Mouse (Mus musculus) liver, adult 2 months (tissue): Measurements from ENCODE around the gene Sdc3. TPM values are rescaled to one million over a fixed set of nuclear protein-coding genes. Genes with fewer than 3 reads are reported as not detected.

Experiments used
- DNase-seq: peaks from one replicate; pipeline ENCODE4 v3.0.0-alpha.2; 2011; ENCODE audit warnings: low read depth, low spot score; ENCODE audit errors: extremely low read depth
- H3K27ac ChIP-seq: fragments of 200-500 bp; replicated peaks from 2 replicates; pipeline ENCODE4 v1.5.1; 2012; ENCODE audit warnings: low read depth, mild to moderate bottlenecking, control low read depth, inconsistent platforms, low read length; ENCODE audit not compliant: insufficient read depth
- H3K27me3 ChIP-seq: fragments of 200-500 bp; 2 replicates; pipeline ENCODE4 v1.6.1; 2012; ENCODE audit warnings: mild to moderate bottlenecking, moderate library complexity, low read length, inconsistent platforms; ENCODE audit not compliant: control insufficient read depth, insufficient read depth
- H3K36me3 ChIP-seq: fragments of 200-500 bp; 2 replicates; pipeline ENCODE4 v1.6.1; 2012; ENCODE audit warnings: low read length, inconsistent platforms; ENCODE audit not compliant: control insufficient read depth, insufficient read depth
- H3K4me1 ChIP-seq: fragments of 200-500 bp; 2 replicates; pipeline ENCODE4 v1.6.1; 2011; ENCODE audit warnings: low read length; ENCODE audit not compliant: control insufficient read depth, insufficient read depth
- H3K4me3 ChIP-seq: fragments of 200-500 bp; 2 replicates; pipeline ENCODE4 v1.5.1; 2011; ENCODE audit warnings: low read depth, mild to moderate bottlenecking, control low read depth, low read length, moderate library complexity; ENCODE audit not compliant: insufficient read depth
- H3K79me2 ChIP-seq: fragments of 200-500 bp; 2 replicates; pipeline ENCODE4 v1.6.1; 2012; ENCODE audit warnings: inconsistent platforms, mild to moderate bottlenecking, low read length, moderate library complexity; ENCODE audit not compliant: control insufficient read depth, insufficient read depth
- H3K9ac ChIP-seq: fragments of 200-500 bp; 2 replicates; pipeline ENCODE4 v1.6.1; 2012; ENCODE audit warnings: low read depth, mild to moderate bottlenecking, control low read depth, inconsistent platforms, low read length
- CTCF ChIP-seq: fragments of 200-500 bp; IDR thresholded peaks from 2 replicates; pipeline ENCODE4 v1.5.1; 2011; ENCODE audit warnings: low read depth, low read length, control low read depth
- POLR2A ChIP-seq: fragments of 200-500 bp; IDR thresholded peaks from 2 replicates; pipeline ENCODE4 v1.6.1; 2011; ENCODE audit warnings: low read length, control low read depth; ENCODE audit not compliant: insufficient read depth; ENCODE audit errors: extremely low read depth
- WGBS: fragments of 180-500 bp; shearing (Covaris S2); methylation state at CpG from one replicate; pipeline ENCODE4 v1.1.7; 2018; 5-methylcytosine and 5-hydroxymethylcytosine counted together
- polyA plus RNA-seq: library from polyadenylated mRNA; depleted of rRNA; stranded (reverse); fragments of >200 nt; gene quantifications from 2 replicates; pipeline ENCODE4 v1.2.3, GENCODE M21; 2012
- total RNA-seq: library from RNA; depleted of rRNA; stranded (reverse); fragments of >200 nt; gene quantifications from 2 replicates; pipeline ENCODE4 v1.2.3, GENCODE M21; 2014

Sdc3 gene
- total and polyA plus RNA-seq, 2 experiments, result 11.1 to 37.1 TPM

GRCm38 (mm10) chr4:130782492-130782891 lies 9.8 kb upstream of the Sdc3 start:
- WGBS, result 71% methylated on average over 2 of the region's 2 CpGs
- no peak for TF ChIP-seq POLR2A
- Histone ChIP-seq H3K36me3 (peaks cover 20% of the 10 kb centered on the region; the same call in 1 of the 2 replicates), H3K27me3 (no peaks in the 10 kb centered on the region), H3K4me1 (no peaks in the 10 kb centered on the region), H3K9ac (no peak overlapping the region), H3K27ac (peak overlapping the region; percentile 4; the same call in 1 of the 2 replicates), H3K4me3 (no peak overlapping the region), H3K79me2 (no peaks in the 10 kb centered on the region)
- no peak for DNase-seq

DNA sequence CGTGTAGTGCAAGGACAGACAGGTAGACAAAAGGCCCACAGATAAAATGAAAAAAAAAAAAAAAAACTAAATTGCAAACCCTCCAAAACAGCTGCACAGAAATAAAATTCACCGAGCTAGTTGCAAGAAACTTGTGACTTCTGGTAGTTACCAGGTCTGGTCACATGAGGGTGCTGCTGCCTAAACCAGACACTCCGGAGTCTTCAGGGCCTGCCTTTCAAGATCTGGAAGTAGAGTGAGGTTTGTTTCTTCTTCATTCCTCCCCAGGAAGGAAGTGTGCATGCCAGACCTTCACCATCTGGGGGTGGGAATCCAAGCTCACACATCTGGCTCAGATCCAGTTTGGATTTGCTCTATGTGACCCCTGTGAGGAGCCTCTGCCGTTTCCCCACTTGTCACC lies 7.6 kb upstream of the Sdc3 start:
- DNase-seq, result no peak
- no peak overlapping the region for H3K9ac ChIP-seq
- TF ChIP-seq POLR2A (no peak), CTCF (peak; percentile 32; the same call in 1 of the 2 replicates)
- no peaks in the 10 kb centered on the region for H3K4me1 ChIP-seq
- peaks cover 8% of the 10 kb centered on the region; the same call in 1 of the 2 replicates for H3K36me3 ChIP-seq
- no peaks in the 10 kb centered on the region for H3K79me2 ChIP-seq
- H3K27ac ChIP-seq, result no peak overlapping the region
- 29% methylated on average over 4 of the region's 4 CpGs for WGBS
- H3K27me3 ChIP-seq, result no peaks in the 10 kb centered on the region
- H3K4me3 ChIP-seq, result no peak overlapping the region

GRCm38 (mm10) chr4:130787530-130787929 lies 4.8 kb upstream of the Sdc3 start:
- WGBS, result 72% methylated on average over 5 of the region's 5 CpGs
- peak; percentile 42 for DNase-seq
- Histone ChIP-seq H3K79me2 (no peaks in the 10 kb centered on the region), H3K9ac (no peak overlapping the region), H3K27ac (peak overlapping the region; percentile 38), H3K36me3 (no peaks in the 10 kb centered on the region), H3K4me1 (no peaks in the 10 kb centered on the region), H3K4me3 (no peak overlapping the region), H3K27me3 (no peaks in the 10 kb centered on the region)
- no peak for TF ChIP-seq POLR2A
- no peak for TF ChIP-seq CTCF

GRCm38 (mm10) chr4:130790180-130790579 lies 2.2 kb upstream of the Sdc3 start:
- WGBS, result 8% methylated on average over 6 of the region's 6 CpGs
- TF ChIP-seq CTCF (peak; percentile 88), POLR2A (no peak)
- H3K27ac ChIP-seq, result peak overlapping the region; percentile 24; the same call in 1 of the 2 replicates
- no peak overlapping the region for H3K9ac ChIP-seq
- no peaks in the 10 kb centered on the region for H3K36me3 ChIP-seq
- H3K27me3 ChIP-seq, result no peaks in the 10 kb centered on the region
- no peaks in the 10 kb centered on the region for H3K4me1 ChIP-seq
- H3K79me2 ChIP-seq, result peaks cover 9% of the 10 kb centered on the region; the same call in 1 of the 2 replicates
- peak; percentile 33 for DNase-seq
- no peak overlapping the region for H3K4me3 ChIP-seq

GRCm38 (mm10) chr4:130791811-130792375 lies 444 bp upstream of the Sdc3 start:
- H3K9ac ChIP-seq, result peak overlapping the region; percentile 18; the same call in 1 of the 2 replicates
- TF ChIP-seq CTCF (no peak), POLR2A (no peak)
- no peak overlapping the region for H3K27ac ChIP-seq
- peak overlapping the region; percentile 43; the same call in 1 of the 2 replicates for H3K4me3 ChIP-seq
- H3K4me1 ChIP-seq, result peaks cover 2% of the 10 kb centered on the region; the same call in 1 of the 2 replicates
- no peaks in the 10 kb centered on the region for H3K36me3 ChIP-seq
- 10% methylated on average over 19 of the region's 19 CpGs for WGBS
- peaks cover 9% of the 10 kb centered on the region; the same call in 1 of the 2 replicates for H3K79me2 ChIP-seq
- no peak for DNase-seq
- no peaks in the 10 kb centered on the region for H3K27me3 ChIP-seq

GRCm38 (mm10) chr4:130793180-130793501 lies 804 bp downstream of the Sdc3 start:
- Histone ChIP-seq H3K27me3 (no peaks in the 10 kb centered on the region), H3K4me3 (peak overlapping the region; percentile 87), H3K9ac (peak overlapping the region; percentile 87), H3K79me2 (peaks cover 9% of the 10 kb centered on the region; the same call in 1 of the 2 replicates), H3K4me1 (peaks cover 6% of the 10 kb centered on the region; the same call in 1 of the 2 replicates), H3K36me3 (no peaks in the 10 kb centered on the region), H3K27ac (peak overlapping the region; percentile 61; the same call in 1 of the 2 replicates)
- TF ChIP-seq POLR2A (no peak), CTCF (no peak)
- WGBS, result 36% methylated on average over 7 of the region's 7 CpGs
- no peak for DNase-seq
